17 mouse cellular contexts compared by ENCODE assay signal in the genomic region with DNA sequence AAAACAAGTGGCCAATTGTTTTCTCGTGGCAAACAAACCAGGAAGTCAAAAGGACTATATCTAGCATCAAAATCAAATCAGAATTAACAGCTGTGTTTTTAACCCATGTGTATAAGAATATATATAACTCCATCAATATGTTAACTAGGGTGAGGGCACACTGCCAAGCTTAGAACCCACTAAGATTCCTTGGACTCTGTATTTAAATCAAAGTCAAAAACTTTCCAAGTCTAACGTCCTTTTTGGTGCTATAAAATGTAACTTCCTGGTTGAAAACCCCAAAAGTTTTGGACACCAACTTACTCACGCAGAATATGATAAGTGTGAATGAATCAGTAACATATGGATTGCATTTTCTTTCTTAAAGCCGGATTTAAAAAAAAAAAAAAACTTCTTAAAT.
DNase-seq lines count a peak whose midpoint lies in the region; ATAC-seq lines count a peak whose summit lies in the region.
"Had no signal": no experiment of that assay in that cellular context is flagged by ENCODE, and none has a peak within 500 bp of the region (broad histone marks: within the 10 kb centered on the region; RNA-seq: fewer than 3 reads in every experiment).

No protein-coding gene starts in this region.

- peak; percentile 56; the same call in 1 of the 2 replicates for ATAC-seq in limb, embryonic 11.5 days (ENCODE audit: insufficient number of reproducible peaks, low FRiP score, low TSS enrichment, low read depth)
- ATAC-seq in neural tube, embryonic 15.5 days (ENCODE audit: low FRiP score), result no peak
- ATAC-seq: intestine, embryonic 15.5 days; Patski had no signal

- intact Hi-C loops in heart, postnatal 14 days (cut with DNase I), result loop anchor here (10.0 kb wide), 1 partner anchor 650 kb away; the partner anchor contains the start of gene Cited2

- H3K9ac ChIP-seq in limb, embryonic 11.5 days (ENCODE audit: low read length), result no peak overlapping the region
- no peak overlapping the region for H3K9ac ChIP-seq in neural tube, embryonic 15.5 days (replicated peaks)
- H3K9ac ChIP-seq: heart, embryonic 13.5 days; intestine, embryonic 15.5 days; kidney, embryonic 15.5 days had no signal

- no peak overlapping the region for H3K4me2 ChIP-seq in limb, embryonic 11.5 days (ENCODE audit: low read depth, severe bottlenecking)
- no peak overlapping the region for H3K4me2 ChIP-seq in neural tube, embryonic 15.5 days
- H3K4me2 ChIP-seq: heart, embryonic 13.5 days; intestine, embryonic 15.5 days; kidney, embryonic 15.5 days had no signal

- no peaks in the 10 kb centered on the region for H3K9me3 ChIP-seq in limb, embryonic 11.5 days (ENCODE audit: control insufficient read depth, low read length)
- H3K9me3 ChIP-seq in neural tube, embryonic 15.5 days (replicated peaks), result no peaks in the 10 kb centered on the region
- H3K9me3 ChIP-seq: heart, embryonic 13.5 days; hindbrain, embryonic 10.5 days; intestine, embryonic 15.5 days; kidney, embryonic 15.5 days had no signal

- no peak overlapping the region for H3K4me3 ChIP-seq in limb, embryonic 11.5 days (ENCODE audit: low read depth, low read length)
- H3K4me3 ChIP-seq in neural tube, embryonic 15.5 days (replicated peaks), result no peak overlapping the region
- H3K4me3 ChIP-seq: heart, embryonic 13.5 days; hindbrain, embryonic 10.5 days; intestine, embryonic 15.5 days; kidney, embryonic 15.5 days; left cerebral cortex, adult 2 months; myocyte had no signal

- H3K27ac ChIP-seq in limb, embryonic 11.5 days (replicated peaks; ENCODE audit: low read depth, low read length), result peak overlapping the region; percentile 57; the same call in 1 of the 2 replicates
- H3K27ac ChIP-seq in neural tube, embryonic 15.5 days (replicated peaks), result no peak overlapping the region
- H3K27ac ChIP-seq: heart, embryonic 13.5 days; left cerebral cortex, adult 2 months had no signal

- WGBS in limb, embryonic 11.5 days, result 14% methylated on average over 4 of the region's 4 CpGs
- 71% methylated on average over 4 of the region's 4 CpGs for WGBS in neural tube, embryonic 15.5 days

- peak; percentile 23 for DNase-seq in embryo, embryonic 11 days
- no peak for DNase-seq in embryo, embryonic 9.5 days (ENCODE audit: extremely low spot score)
- peak; percentile 31 to 38 for DNase-seq in right cerebral cortex, postnatal 10 days (ENCODE audit: low spot score in 2 of 2)
- no peak for DNase-seq in right cerebral cortex, postnatal 25 days
- no peak for DNase-seq in limb, embryonic 11.5 days (ENCODE audit: low spot score)
- no peak for DNase-seq in thymus, postnatal 36 days
- DNase-seq in heart, postnatal 14 days, result no peak
- DNase-seq: cerebellum, adult 18-20 months; lung, postnatal 10 days had no signal

- H3K4me1 ChIP-seq in limb, embryonic 11.5 days (ENCODE audit: control insufficient read depth, insufficient read depth, low read length), result peaks cover 2% of the 10 kb centered on the region; the same call in 1 of the 2 replicates
- peaks cover 8% of the 10 kb centered on the region; the same call in 1 of the 2 replicates for H3K4me1 ChIP-seq in neural tube, embryonic 15.5 days

- H3K36me3 ChIP-seq in limb, embryonic 11.5 days (ENCODE audit: control insufficient read depth, insufficient read depth, low read length), result no peaks in the 10 kb centered on the region
- no peaks in the 10 kb centered on the region for H3K36me3 ChIP-seq in neural tube, embryonic 15.5 days
- H3K36me3 ChIP-seq: heart, embryonic 13.5 days; hindbrain, embryonic 10.5 days; intestine, embryonic 15.5 days; kidney, embryonic 15.5 days had no signal

- H3K27me3 ChIP-seq in limb, embryonic 11.5 days (ENCODE audit: control insufficient read depth, insufficient read depth, low read length), result no peaks in the 10 kb centered on the region
- no peaks in the 10 kb centered on the region for H3K27me3 ChIP-seq in neural tube, embryonic 15.5 days (replicated peaks)
- H3K27me3 ChIP-seq: heart, embryonic 13.5 days; intestine, embryonic 15.5 days; kidney, embryonic 15.5 days; Patski had no signal

Comparison
In these comparisons a context has a peak if more than half of its experiments do, and no peak if none do; other contexts are left out.
1. DNase-seq: peak in embryo, embryonic 11 days (single experiment) and right cerebral cortex, postnatal 10 days (2 of 2); none in embryo, embryonic 9.5 days (single experiment), right cerebral cortex, postnatal 25 days (single experiment), limb, embryonic 11.5 days (single experiment), thymus, postnatal 36 days (0 of 2) and heart, postnatal 14 days (0 of 2).